Mouse (Mus musculus) liver, postnatal 0 days (tissue): Measurements from ENCODE around the gene Ascl5. TPM values are rescaled to one million over a fixed set of nuclear protein-coding genes. Genes with fewer than 3 reads are reported as not detected.

ENCODE experiments used
- ATAC-seq: fragments of 200-750 bp; cut with Nextera tagmentation; 2 replicates; pipeline ENCODE4 v1.8.0; 2017; ENCODE audit warnings: mild to moderate bottlenecking, moderate library complexity
- DNase-seq: peaks from one replicate; pipeline ENCODE4 v3.0.0-alpha.2; 2016
- H3K27ac ChIP-seq: fragments of 300-500 bp; sonication (generic); 2 replicates; pipeline ENCODE4 v1.5.1; 2014; ENCODE audit warnings: antibody characterized with exemption, moderate library complexity, mild to moderate bottlenecking, low read depth
- H3K27me3 ChIP-seq: fragments of 300-500 bp; sonication (generic); 2 replicates; pipeline ENCODE4 v1.6.1; 2014; ENCODE audit warnings: low read length, control low read depth, mixed read lengths; ENCODE audit not compliant: insufficient read depth
- H3K36me3 ChIP-seq: fragments of 300-500 bp; sonication (generic); replicated peaks from 2 replicates; pipeline ENCODE4 v1.6.1; 2014; ENCODE audit warnings: mild to moderate bottlenecking, control low read depth, low read length, moderate library complexity, mixed read lengths; ENCODE audit not compliant: insufficient read depth
- H3K4me1 ChIP-seq: fragments of 300-500 bp; sonication (generic); 2 replicates; pipeline ENCODE4 v1.6.1; 2014; ENCODE audit warnings: antibody characterized with exemption, mild to moderate bottlenecking, control low read depth; ENCODE audit not compliant: insufficient read depth
- H3K4me2 ChIP-seq: fragments of 300-500 bp; sonication (generic); 2 replicates; pipeline ENCODE4 v1.6.1; 2014; ENCODE audit warnings: low read depth, mild to moderate bottlenecking, low read length, moderate library complexity, mixed read lengths
- H3K4me3 ChIP-seq: fragments of 300-500 bp; sonication (generic); 2 replicates; pipeline ENCODE4 v1.5.1; 2014; ENCODE audit warnings: low read depth, low read length
- H3K9ac ChIP-seq: fragments of 300-500 bp; sonication (generic); replicated peaks from 2 replicates; pipeline ENCODE4 v1.6.1; 2014; ENCODE audit warnings: mild to moderate bottlenecking, moderate library complexity
- H3K9me3 ChIP-seq: fragments of 300-500 bp; sonication (generic); 2 replicates; pipeline ENCODE4 v1.6.1; 2016; ENCODE audit warnings: mild to moderate bottlenecking, control low read depth, low read length, mixed read lengths
- CTCF ChIP-seq: sonication (generic); IDR thresholded peaks from 2 replicates; pipeline ENCODE4 v1.5.1; 2016; ENCODE audit warnings: antibody characterized with exemption, low read depth
- EP300 ChIP-seq: IDR thresholded peaks from 2 replicates; pipeline ENCODE4 v1.6.1; 2016; ENCODE audit warnings: antibody characterized with exemption, low read depth, mild to moderate bottlenecking
- WGBS: fragments of 180-500 bp; shearing (Covaris S2); extraction: QIAGEN DNeasy Blood & Tissue Kit; methylation state at CpG from one replicate; pipeline ENCODE4 v1.1.7; 2014; ENCODE audit not compliant: insufficient replicate concordance; 5-methylcytosine and 5-hydroxymethylcytosine counted together
- polyA plus RNA-seq: library from polyadenylated mRNA; unstranded; fragments of >200 nt; fragmentation: Nextera tagmentation; extraction: Ambion mirVana; gene quantifications from 2 replicates; pipeline ENCODE4 v1.2.1, GENCODE M21; 2015

Gene Ascl5
- not detected in 2 replicates for polyA plus RNA-seq

- Histone ChIP-seq H3K9ac (0 out of 2 replicates have a peak within 1 kb of the TSS, but pooled peaks have one; percentile 7), H3K4me2 (0 out of 2 replicates have a peak within 1 kb of the TSS, but pooled peaks have one; percentile 18), H3K4me1 (no peaks in the 10 kb centered on the region), H3K36me3 (no peaks in the 10 kb centered on the region), H3K27ac (no peak within 1 kb of the TSS), H3K9me3 (no peaks in the 10 kb centered on the region), H3K27me3 (peaks cover 41% of the 10 kb centered on the region), H3K4me3 (no peak within 1 kb of the TSS; the same call in 1 of the 2 replicates)
- ATAC-seq: no peak
- 25% methylated on average over 29 of the region's 29 CpGs for WGBS
- TF ChIP-seq CTCF: no peak
- TF ChIP-seq EP300: no peak
- no peak for DNase-seq
These were observed at the start of gene Ascl5 for GRCm38 (mm10) chr1:136050312-136051012. Ascl5 (plus strand) TSS chr1:136050804.

DNA sequence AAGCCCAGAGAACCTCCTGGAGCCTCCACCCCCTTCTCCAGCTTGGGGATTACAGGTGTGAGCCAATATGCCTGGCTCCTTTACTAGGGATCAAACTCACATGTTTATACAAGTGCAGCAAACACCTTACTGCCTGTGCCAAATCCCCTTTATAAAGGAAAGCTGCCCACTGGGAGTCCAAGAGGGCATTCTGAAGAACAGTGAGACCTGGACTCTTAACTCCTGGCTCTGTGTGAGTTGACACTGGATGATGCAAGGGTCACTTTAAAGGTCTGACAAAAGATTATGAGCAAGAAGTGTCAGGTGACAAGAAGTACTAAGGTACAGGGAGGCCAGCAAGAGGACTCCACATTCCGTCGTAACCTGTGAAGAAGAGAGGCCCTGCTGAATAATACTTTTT lies 49.2 kb upstream of the Ascl5 start:
- no peak overlapping the region for H3K9ac ChIP-seq
- H3K4me2 ChIP-seq: no peak overlapping the region; the same call in 1 of the 2 replicates
- H3K4me1 ChIP-seq: peaks cover 2% of the 10 kb centered on the region; the same call in 1 of the 2 replicates
- H3K27me3 ChIP-seq: no peaks in the 10 kb centered on the region
- no peak for DNase-seq
- peak; percentile 57 for ATAC-seq
- H3K36me3 ChIP-seq: no peaks in the 10 kb centered on the region
- 58% methylated on average over 2 of the region's 2 CpGs for WGBS
- no peaks in the 10 kb centered on the region for H3K9me3 ChIP-seq
- TF ChIP-seq EP300 (no peak), CTCF (no peak)
- 0 out of 2 replicates have a peak overlapping the region, but pooled peaks have one; percentile 16 for H3K27ac ChIP-seq
- H3K4me3 ChIP-seq: no peak overlapping the region

DNA sequence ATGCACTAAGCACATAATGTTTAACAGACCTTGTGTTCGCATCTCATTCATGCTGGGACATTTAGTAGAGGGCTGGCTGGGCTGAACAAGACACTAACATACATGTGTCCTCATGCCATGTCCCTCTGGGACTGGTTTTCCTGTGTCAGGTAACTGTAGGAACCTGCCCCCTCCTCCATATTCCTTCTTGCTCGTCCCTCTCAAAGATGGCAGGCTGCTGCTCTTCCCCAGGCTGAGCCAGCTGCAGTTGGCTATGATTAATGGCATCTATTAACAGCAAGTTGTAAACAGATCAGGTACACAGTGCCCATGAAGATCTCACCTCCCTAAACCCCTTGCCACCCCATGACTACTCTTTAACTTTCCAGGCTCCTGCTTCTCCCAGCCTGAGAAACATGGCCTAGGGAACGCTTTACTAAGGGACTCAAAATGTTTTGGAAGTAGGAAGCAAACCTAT lies 44.3 kb upstream of the Ascl5 start, which contains the start of gene Igfn1:
Gene Igfn1, minus strand, starts transcription at position 51 of the 457 bp plus-strand sequence.
- peaks cover 25% of the 10 kb centered on the region for H3K4me1 ChIP-seq
- no peaks in the 10 kb centered on the region for H3K36me3 ChIP-seq
- no peak for TF ChIP-seq CTCF
- TF ChIP-seq EP300: no peak
- WGBS: 78% methylated on average over 3 of the region's 3 CpGs
- H3K4me3 ChIP-seq: peak within 1 kb of the TSS; percentile 64
- peak within 1 kb of the TSS; percentile 91 for H3K4me2 ChIP-seq
- H3K9me3 ChIP-seq: no peaks in the 10 kb centered on the region
- H3K27me3 ChIP-seq: no peaks in the 10 kb centered on the region
- DNase-seq: no peak
- H3K9ac ChIP-seq: peak within 1 kb of the TSS; percentile 73
- ATAC-seq: no peak
- H3K27ac ChIP-seq: no peak within 1 kb of the TSS

GRCm38 (mm10) chr1:136007211-136008158 lies 43.1 kb upstream of the Ascl5 start, which contains the start of gene Tmem9:
Tmem9 (plus strand) TSS chr1:136008150.
- Histone ChIP-seq H3K4me1 (peaks cover 30% of the 10 kb centered on the region), H3K27me3 (no peaks in the 10 kb centered on the region), H3K9ac (peak within 1 kb of the TSS; percentile 73), H3K36me3 (no peaks in the 10 kb centered on the region), H3K4me3 (peak within 1 kb of the TSS; percentile 64), H3K4me2 (peak within 1 kb of the TSS; percentile 91), H3K27ac (peak within 1 kb of the TSS; percentile 71), H3K9me3 (no peaks in the 10 kb centered on the region)
- TF ChIP-seq CTCF (0 out of 2 replicates have a peak, but pooled peaks have one; percentile 16), EP300 (0 out of 2 replicates have a peak, but pooled peaks have one; percentile 51)
- 5% methylated on average over 37 of the region's 37 CpGs for WGBS
- DNase-seq: peak; percentile 87
- ATAC-seq: peak; percentile 99

GRCm38 (mm10) chr1:136008159-136008533 lies 42.5 kb upstream of the Ascl5 start:
- Histone ChIP-seq H3K9me3 (no peaks in the 10 kb centered on the region), H3K36me3 (no peaks in the 10 kb centered on the region), H3K4me1 (peaks cover 30% of the 10 kb centered on the region), H3K4me3 (peak overlapping the region; percentile 64), H3K9ac (no peak overlapping the region), H3K27ac (peak overlapping the region; percentile 37), H3K4me2 (peak overlapping the region; percentile 91), H3K27me3 (no peaks in the 10 kb centered on the region)
- TF ChIP-seq EP300: no peak
- peak; percentile 0; the same call in 1 of the 2 replicates for TF ChIP-seq CTCF
- DNase-seq: no peak
- 14% methylated on average over 8 of the region's 8 CpGs for WGBS
- ATAC-seq: no peak

DNA sequence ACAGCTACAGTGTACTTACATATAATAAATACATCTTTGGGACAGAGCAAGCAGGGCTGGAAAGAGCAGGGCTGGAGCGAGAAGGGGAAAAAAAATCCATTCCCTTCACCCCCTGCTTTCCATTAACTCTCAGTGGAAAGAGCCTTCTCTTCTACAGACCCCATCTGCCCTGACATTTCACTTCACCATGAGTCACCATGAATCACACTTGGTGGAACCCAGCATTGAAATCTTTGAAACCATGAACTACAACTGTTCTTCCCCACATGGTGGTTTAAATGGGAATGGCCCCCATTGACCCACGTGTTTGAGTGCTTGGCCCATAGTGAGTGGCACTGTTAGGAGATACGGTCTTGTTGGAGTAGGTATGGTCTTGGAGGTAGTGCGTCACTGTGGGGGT lies 40.4 kb upstream of the Ascl5 start:
- H3K9ac ChIP-seq: no peak overlapping the region
- H3K4me2 ChIP-seq: no peak overlapping the region
- no peaks in the 10 kb centered on the region for H3K27me3 ChIP-seq
- peaks cover 45% of the 10 kb centered on the region for H3K4me1 ChIP-seq
- ATAC-seq: no peak
- H3K4me3 ChIP-seq: no peak overlapping the region
- no peak for DNase-seq
- no peaks in the 10 kb centered on the region for H3K36me3 ChIP-seq
- no peak for TF ChIP-seq EP300
- TF ChIP-seq CTCF: no peak
- no peaks in the 10 kb centered on the region for H3K9me3 ChIP-seq
- WGBS: 85% methylated on average over 4 of the region's 4 CpGs
- H3K27ac ChIP-seq: no peak overlapping the region
